Mouse (Mus musculus) hindbrain, embryonic 11.5 days (tissue): ENCODE results near the gene Npy4r. TPM values are rescaled to one million over a fixed set of nuclear protein-coding genes. Genes with fewer than 3 reads are reported as not detected.

Source experiments
- ATAC-seq: fragments of 200-750 bp; cut with Nextera tagmentation; 2 replicates; pipeline ENCODE4 v1.8.0; 2017; ENCODE audit warnings: mild to moderate bottlenecking, moderate TSS enrichment, moderate library complexity; ENCODE audit not compliant: low FRiP score
- DNase-seq: peaks from one replicate; pipeline ENCODE4 v3.0.0-alpha.2; 2015; ENCODE audit warnings: low spot score
- H3K27ac ChIP-seq: fragments of 300-500 bp; sonication (generic); 2 replicates; pipeline ENCODE4 v1.5.1; 2014; ENCODE audit warnings: mild to moderate bottlenecking, low read depth, low read length
- H3K27me3 ChIP-seq: fragments of 300-500 bp; sonication (generic); 2 replicates; pipeline ENCODE4 v1.6.1; 2014; ENCODE audit warnings: mild to moderate bottlenecking, low read length, moderate library complexity, mixed read lengths; ENCODE audit not compliant: control insufficient read depth, insufficient read depth
- H3K36me3 ChIP-seq: fragments of 300-500 bp; sonication (generic); 2 replicates; pipeline ENCODE4 v1.6.1; 2014; ENCODE audit warnings: mild to moderate bottlenecking, low read length, moderate library complexity, mixed read lengths; ENCODE audit not compliant: control insufficient read depth, insufficient read depth
- H3K4me1 ChIP-seq: fragments of 300-500 bp; sonication (generic); replicated peaks from 2 replicates; pipeline ENCODE4 v1.6.1; 2014; ENCODE audit warnings: low read length, mixed read lengths; ENCODE audit not compliant: control insufficient read depth, insufficient read depth
- H3K4me2 ChIP-seq: fragments of 300-500 bp; sonication (generic); replicated peaks from 2 replicates; pipeline ENCODE4 v1.6.1; 2014; ENCODE audit warnings: mild to moderate bottlenecking, low read depth, low read length
- H3K4me3 ChIP-seq: fragments of 300-500 bp; sonication (generic); 2 replicates; pipeline ENCODE4 v1.5.1; 2014; ENCODE audit warnings: low read depth, low read length
- H3K9ac ChIP-seq: fragments of 300-500 bp; sonication (generic); 2 replicates; pipeline ENCODE4 v1.6.1; 2014; ENCODE audit warnings: low read depth, low read length
- H3K9me3 ChIP-seq: fragments of 300-500 bp; sonication (generic); 2 replicates; pipeline ENCODE4 v1.6.1; 2016; ENCODE audit warnings: low read length; ENCODE audit not compliant: control insufficient read depth
- WGBS: fragments of 180-500 bp; shearing (Covaris S2); extraction: QIAGEN DNeasy Blood & Tissue Kit; methylation state at CpG from one replicate; pipeline ENCODE4 v1.1.7; 2014; 5-methylcytosine and 5-hydroxymethylcytosine counted together
- polyA plus RNA-seq: library from polyadenylated mRNA; unstranded; fragments of >200 nt; fragmentation: Nextera tagmentation; extraction: Ambion mirVana; gene quantifications from 2 replicates; pipeline ENCODE4 v1.2.1, GENCODE M21; 2014

Gene Npy4r
- polyA plus RNA-seq, 1 experiment from 2014 or later, result not detected

DNA sequence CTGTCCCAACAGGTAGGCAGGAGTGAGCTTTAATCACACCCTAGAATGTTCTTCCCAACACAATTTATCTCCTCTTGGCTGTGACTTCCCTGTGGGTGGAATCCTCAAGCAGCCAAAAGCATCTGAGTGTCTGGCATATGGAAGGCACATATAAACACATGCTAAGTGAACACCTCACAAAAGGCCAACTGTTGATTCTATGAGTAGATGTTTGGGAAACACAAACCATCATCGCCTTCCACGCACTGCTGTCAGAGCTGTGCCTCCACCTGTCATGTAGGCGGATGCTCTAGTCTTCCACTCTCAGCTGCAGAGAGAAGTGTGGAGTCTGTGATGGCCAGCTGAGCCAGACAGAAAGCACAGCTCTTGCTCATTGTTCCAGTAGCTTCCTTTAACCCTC lies 27.1 kb upstream of the Npy4r start:
- no peak overlapping the region for H3K9ac ChIP-seq
- no peak for ATAC-seq
- H3K27ac ChIP-seq, result no peak overlapping the region
- H3K27me3 ChIP-seq, result no peaks in the 10 kb centered on the region
- H3K4me1 ChIP-seq, result no peaks in the 10 kb centered on the region
- H3K4me3 ChIP-seq, result no peak overlapping the region
- no peak for DNase-seq
- no peak overlapping the region for H3K4me2 ChIP-seq
- H3K9me3 ChIP-seq, result no peaks in the 10 kb centered on the region
- 98% methylated on average over 3 of the region's 3 CpGs for WGBS
- H3K36me3 ChIP-seq, result no peaks in the 10 kb centered on the region

DNA sequence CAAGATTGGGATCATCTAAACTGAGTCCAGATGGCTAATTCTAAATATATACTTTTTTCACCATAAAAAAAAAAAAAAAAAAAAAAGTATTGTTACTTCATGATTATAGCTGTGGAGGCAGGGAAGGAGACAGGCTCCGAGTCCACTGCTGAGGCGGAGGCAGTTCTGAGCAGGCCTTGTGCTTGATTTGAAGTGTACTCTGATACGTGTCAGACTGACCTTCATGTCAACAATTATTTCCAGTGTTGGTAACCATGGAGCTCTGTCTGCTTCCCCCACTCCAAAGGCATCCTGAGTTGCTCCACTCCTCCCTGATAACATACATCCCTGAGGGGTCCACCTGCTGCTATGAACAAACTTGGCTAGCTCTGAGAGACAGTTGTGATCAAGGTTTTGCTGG lies 18.8 kb upstream of the Npy4r start:
- 90% methylated on average over 3 of the region's 3 CpGs for WGBS
- Histone ChIP-seq H3K36me3 (no peaks in the 10 kb centered on the region), H3K9me3 (no peaks in the 10 kb centered on the region), H3K4me1 (no peaks in the 10 kb centered on the region), H3K27ac (no peak overlapping the region), H3K4me3 (no peak overlapping the region), H3K27me3 (no peaks in the 10 kb centered on the region), H3K4me2 (no peak overlapping the region), H3K9ac (no peak overlapping the region)
- ATAC-seq, result no peak
- no peak for DNase-seq

DNA sequence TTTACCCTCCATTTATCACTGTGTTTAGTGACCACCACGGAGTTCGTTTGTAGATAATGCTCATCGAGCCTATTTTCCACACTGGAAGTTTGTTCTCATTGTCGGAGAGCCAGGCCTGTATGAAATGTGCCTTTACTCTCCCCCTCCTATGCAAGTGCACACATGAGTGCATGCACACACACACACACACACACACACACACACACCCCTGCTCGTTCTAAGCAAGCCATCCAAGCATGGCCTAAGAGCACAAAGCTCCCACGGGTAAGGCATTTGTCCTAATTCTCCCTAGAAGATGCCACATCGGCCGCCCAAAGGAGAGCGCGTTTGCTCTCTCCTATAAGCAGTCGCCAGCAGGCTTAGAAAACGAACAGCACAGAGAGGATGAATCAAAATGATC lies 3.5 kb upstream of the Npy4r start:
- no peaks in the 10 kb centered on the region for H3K4me1 ChIP-seq
- H3K9ac ChIP-seq, result no peak overlapping the region
- no peak overlapping the region for H3K4me2 ChIP-seq
- 70% methylated on average over 12 of the region's 12 CpGs for WGBS
- no peak overlapping the region for H3K27ac ChIP-seq
- no peaks in the 10 kb centered on the region for H3K27me3 ChIP-seq
- no peak overlapping the region for H3K4me3 ChIP-seq
- no peak for ATAC-seq
- no peaks in the 10 kb centered on the region for H3K36me3 ChIP-seq
- H3K9me3 ChIP-seq, result no peaks in the 10 kb centered on the region
- no peak for DNase-seq

DNA sequence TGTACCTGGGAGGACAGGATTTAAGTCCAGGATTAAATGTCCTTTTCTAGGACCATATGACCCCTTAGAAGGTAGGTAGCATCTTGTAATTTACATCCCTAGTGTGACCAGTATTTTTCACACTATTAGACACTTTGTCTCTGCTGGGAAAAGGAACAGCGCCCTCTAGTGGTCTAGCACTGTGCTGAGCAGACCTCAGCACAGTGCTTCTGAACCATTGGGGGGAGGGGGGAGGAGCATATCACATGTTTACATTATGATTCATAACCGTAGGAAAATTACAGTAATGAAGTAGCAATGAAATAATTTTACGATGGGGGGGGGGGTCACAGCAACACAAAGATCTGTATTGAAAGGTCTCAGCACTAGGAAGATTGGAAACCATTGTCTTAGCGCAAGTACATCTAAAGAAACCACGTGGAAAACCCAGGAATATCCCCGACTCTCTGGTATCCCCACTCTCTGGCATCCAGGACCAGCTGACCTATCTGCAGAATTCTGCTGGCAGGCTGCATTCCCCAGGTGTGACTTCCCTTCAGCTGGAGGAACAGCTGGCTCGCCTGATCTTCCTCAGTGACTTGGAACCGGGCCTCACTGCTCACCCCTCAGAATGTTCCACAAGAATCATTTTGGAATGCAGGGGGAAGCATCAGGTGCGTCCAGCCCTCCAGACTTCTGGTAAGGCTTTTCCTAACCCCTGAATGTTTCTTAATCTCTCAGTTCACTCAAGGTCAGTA lies 2.5 kb upstream of the Npy4r start:
- H3K27me3 ChIP-seq, result no peaks in the 10 kb centered on the region
- no peaks in the 10 kb centered on the region for H3K36me3 ChIP-seq
- no peak overlapping the region for H3K9ac ChIP-seq
- 61% methylated on average over 9 of the region's 9 CpGs for WGBS
- no peak overlapping the region for H3K4me2 ChIP-seq
- H3K4me1 ChIP-seq, result no peaks in the 10 kb centered on the region
- no peak overlapping the region for H3K27ac ChIP-seq
- ATAC-seq (peak; percentile 67), DNase-seq (peak; percentile 78)
- H3K4me3 ChIP-seq, result no peak overlapping the region
- H3K9me3 ChIP-seq, result no peaks in the 10 kb centered on the region

DNA sequence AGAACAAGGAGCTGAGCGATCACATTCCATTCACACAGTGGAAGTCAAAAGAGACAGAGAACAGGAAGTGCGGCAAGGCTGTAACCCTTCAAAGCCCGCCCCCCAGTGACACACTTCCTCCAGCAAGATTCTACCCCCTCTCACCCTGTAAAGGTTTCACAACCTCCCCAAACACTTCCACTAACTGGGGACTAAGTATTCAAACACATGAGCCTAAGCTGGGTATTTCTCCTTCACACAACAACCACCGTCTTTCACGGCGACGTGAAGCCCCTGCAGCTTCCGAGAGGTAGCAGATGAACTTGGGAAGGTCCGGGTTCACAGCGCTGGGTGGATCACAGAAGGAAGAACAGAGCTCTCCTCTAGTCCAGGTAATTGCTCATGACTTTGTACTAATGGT lies 9.4 kb downstream of the Npy4r start:
- Histone ChIP-seq H3K4me3 (no peak overlapping the region), H3K27me3 (no peaks in the 10 kb centered on the region), H3K36me3 (no peaks in the 10 kb centered on the region), H3K27ac (no peak overlapping the region), H3K9me3 (no peaks in the 10 kb centered on the region), H3K4me2 (no peak overlapping the region), H3K4me1 (no peaks in the 10 kb centered on the region), H3K9ac (no peak overlapping the region)
- WGBS, result 95% methylated on average over 10 of the region's 10 CpGs
- ATAC-seq, result no peak
- no peak for DNase-seq

DNA sequence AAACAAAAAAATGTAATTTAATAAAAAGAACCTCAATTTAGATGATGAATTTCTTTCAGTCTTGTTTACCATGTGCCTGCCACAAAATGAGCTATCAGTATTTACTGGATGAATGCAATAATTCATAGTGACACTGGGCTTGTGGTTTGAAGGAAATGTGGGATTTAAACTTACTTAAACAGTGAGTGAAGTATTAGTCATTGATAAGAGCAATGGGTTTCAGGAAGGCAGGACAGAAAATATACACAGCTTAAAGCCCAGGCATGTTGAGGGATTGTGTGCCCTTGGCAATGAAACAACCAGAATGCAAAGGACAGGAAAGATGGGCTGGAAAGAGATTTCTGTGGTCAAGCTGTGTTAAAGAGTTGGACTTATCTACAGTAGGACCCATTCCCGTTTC lies 10.0 kb downstream of the Npy4r start:
- DNase-seq, result no peak
- H3K27me3 ChIP-seq, result no peaks in the 10 kb centered on the region
- ATAC-seq, result no peak
- no peaks in the 10 kb centered on the region for H3K4me1 ChIP-seq
- H3K4me3 ChIP-seq, result no peak overlapping the region
- H3K36me3 ChIP-seq, result no peaks in the 10 kb centered on the region
- H3K9me3 ChIP-seq, result no peaks in the 10 kb centered on the region
- 79% methylated on average over 1 of the region's 1 CpGs for WGBS
- H3K4me2 ChIP-seq, result no peak overlapping the region
- no peak overlapping the region for H3K27ac ChIP-seq
- no peak overlapping the region for H3K9ac ChIP-seq

DNA sequence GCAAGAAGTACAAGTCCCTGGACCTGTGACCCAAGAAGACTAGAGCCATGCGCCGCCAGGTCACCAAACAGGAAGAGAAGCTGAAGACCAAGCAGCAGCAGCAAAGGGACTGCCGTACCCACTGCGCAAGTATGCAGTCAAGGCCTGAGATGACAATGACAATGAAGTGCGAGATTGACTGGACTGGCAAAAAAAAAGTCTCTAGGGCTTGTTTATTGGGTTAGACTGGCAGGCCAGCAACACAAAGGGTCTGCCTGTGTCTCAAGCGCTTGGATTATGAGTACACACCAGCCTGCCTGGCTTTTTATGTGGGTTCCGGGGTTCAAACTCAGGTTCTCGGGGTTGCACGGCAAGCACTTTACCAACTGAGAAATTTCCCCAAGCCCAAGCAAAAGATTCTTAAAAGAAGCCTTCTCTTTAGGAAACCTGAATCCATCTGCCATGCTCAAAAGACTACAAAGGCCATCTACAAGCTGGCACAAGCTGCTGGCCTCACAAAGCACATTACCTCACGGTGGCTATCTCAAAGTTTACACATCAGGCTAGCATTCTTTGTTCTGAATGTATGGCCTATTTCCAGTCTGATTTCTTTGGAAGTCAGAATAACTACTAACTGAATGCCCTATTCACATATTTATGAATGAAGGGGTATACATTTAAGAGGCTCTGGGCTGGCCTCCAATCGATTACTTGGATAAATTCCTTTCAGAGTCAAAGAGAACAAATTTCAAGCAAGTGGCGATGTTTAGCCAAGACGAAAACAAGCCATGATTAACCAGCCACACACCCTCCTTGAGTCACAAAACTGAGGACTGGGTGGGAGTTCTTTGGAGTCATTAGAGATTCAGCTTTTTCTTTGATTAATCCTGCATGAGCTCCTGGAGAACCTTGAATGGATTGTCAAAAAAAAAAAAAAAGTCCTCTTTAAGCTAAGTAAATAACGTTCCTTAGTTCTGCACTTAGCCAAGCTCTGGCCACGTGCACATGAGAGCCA lies 12.3 kb downstream of the Npy4r start:
- no peaks in the 10 kb centered on the region for H3K36me3 ChIP-seq
- ATAC-seq (no peak), DNase-seq (no peak)
- no peak overlapping the region for H3K27ac ChIP-seq
- no peak overlapping the region for H3K4me2 ChIP-seq
- 88% methylated on average over 15 of the region's 15 CpGs for WGBS
- H3K9me3 ChIP-seq, result no peaks in the 10 kb centered on the region
- H3K4me1 ChIP-seq, result no peaks in the 10 kb centered on the region
- no peaks in the 10 kb centered on the region for H3K27me3 ChIP-seq
- H3K9ac ChIP-seq, result no peak overlapping the region
- no peak overlapping the region for H3K4me3 ChIP-seq

DNA sequence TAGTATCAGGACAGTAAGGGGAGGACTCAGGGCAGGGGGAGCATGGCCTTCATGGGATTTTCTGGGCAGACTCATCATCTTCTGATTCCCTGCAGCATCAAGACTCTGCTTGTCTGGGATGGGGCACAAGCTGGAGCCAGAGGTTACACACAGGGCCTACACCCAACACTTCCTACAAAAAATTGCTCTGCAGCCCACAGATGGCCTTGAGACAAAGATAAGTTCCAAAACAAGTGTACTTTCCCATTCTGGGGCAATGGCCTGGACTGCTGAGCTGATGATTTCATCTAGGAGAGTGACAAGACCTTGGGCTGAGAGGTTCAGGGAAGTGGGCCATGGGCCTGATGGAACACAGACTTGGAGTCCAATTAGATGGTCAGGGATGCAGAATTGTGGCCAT lies 16.9 kb downstream of the Npy4r start:
- no peak for ATAC-seq
- Histone ChIP-seq H3K4me2 (no peak overlapping the region), H3K4me3 (no peak overlapping the region), H3K27ac (no peak overlapping the region), H3K36me3 (no peaks in the 10 kb centered on the region), H3K4me1 (no peaks in the 10 kb centered on the region), H3K9ac (no peak overlapping the region), H3K9me3 (no peaks in the 10 kb centered on the region), H3K27me3 (no peaks in the 10 kb centered on the region)
- DNase-seq, result no peak

DNA sequence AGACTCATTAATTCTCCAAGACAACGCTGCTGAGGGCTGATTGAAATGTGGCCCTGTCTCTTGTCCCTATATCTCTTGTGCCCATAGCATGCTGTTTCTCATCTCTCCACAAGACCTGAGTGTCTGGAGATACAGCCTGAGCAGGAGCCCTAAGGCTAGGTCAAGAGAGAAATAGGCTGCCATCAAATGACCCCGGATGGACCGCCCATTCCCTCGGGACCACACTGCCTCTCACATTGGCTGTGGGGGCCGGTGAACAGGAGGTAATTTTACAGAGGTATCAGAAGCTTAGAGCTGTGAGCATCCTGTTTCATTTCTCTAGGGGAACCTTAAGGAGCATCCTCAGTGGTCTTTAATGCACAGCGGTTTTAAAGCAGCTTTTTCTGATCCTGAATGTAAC lies 21.1 kb downstream of the Npy4r start:
- ATAC-seq (no peak), DNase-seq (no peak)
- Histone ChIP-seq H3K9ac (no peak overlapping the region), H3K36me3 (no peaks in the 10 kb centered on the region), H3K9me3 (no peaks in the 10 kb centered on the region), H3K27me3 (no peaks in the 10 kb centered on the region), H3K27ac (no peak overlapping the region), H3K4me2 (no peak overlapping the region), H3K4me3 (no peak overlapping the region), H3K4me1 (no peaks in the 10 kb centered on the region)
- 72% methylated on average over 6 of the region's 6 CpGs for WGBS
